Mouse (Mus musculus): Measurements from ENCODE around the gene Zbtb12. TPM values are rescaled to one million over a fixed set of nuclear protein-coding genes. Genes with fewer than 3 reads are reported as not detected.

Zbtb12 gene
- polyA plus RNA-seq, 1 experiment from 2014 or later: 0.99 TPM

DNA sequence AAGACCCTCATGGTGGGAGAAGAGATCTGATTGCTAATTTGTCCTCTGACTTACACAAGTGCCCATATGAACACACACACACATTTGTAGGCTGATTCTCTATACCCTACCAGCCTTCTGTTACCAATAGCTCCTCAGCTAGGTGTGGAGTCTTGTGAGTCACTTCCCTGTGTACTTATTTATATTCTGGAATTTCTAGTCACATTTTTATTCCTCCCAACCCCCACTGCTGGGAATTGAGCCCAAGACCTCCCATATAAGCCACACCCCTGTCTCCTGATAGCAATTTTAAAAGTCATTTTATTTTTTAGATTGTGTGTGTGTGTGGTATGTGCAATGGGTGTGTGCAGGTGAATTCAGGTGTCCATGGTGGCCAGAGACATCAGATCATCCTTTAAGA, 65.1 kb downstream of the Zbtb12 start:
- no peak for TF ChIP-seq CTCF (IDR thresholded peaks at IDR 0.05)
- TF ChIP-seq EP300 (IDR thresholded peaks at IDR 0.05): no peak
- Histone ChIP-seq H3K4me3 (ENCODE audit: low read depth, low read length) (no peak overlapping the region), H3K27me3 (replicated peaks; ENCODE audit: insufficient read depth, low read length) (no peaks in the 10 kb centered on the region), H3K36me3 (ENCODE audit: insufficient read depth, low read length) (no peaks in the 10 kb centered on the region), H3K4me2 (replicated peaks; ENCODE audit: low read depth, low read length) (no peak overlapping the region), H3K4me1 (ENCODE audit: insufficient read depth, low read depth, low read length) (no peaks in the 10 kb centered on the region), H3K9me3 (ENCODE audit: low read length) (no peaks in the 10 kb centered on the region), H3K27ac (ENCODE audit: low read length) (no peak overlapping the region), H3K9ac (replicated peaks; ENCODE audit: low read depth) (no peak overlapping the region)
- ATAC-seq (peak; percentile 44), DNase-seq (ENCODE audit: low spot score) (peak; percentile 51)

Small RNA genes lying within 50 kb of the gene (microRNA-seq; reads per million reads assigned to microRNA genes)
- not detected for gene Mir6970
- 2.7 reads per million, percentile 5 among the genes with 10 or more reads in this experiment for gene Mir6971
- not detected for gene Mir6972

Other genes starting within 250 kb of the Zbtb12 start
- gene Prrt1, start 249.9 kb upstream of the Zbtb12 start, polyA plus RNA-seq (2015; fragmentation: Nextera tagmentation; extraction: Ambion mirVana): 0.27 and 0.29 TPM in 2 replicates
- 12.2 and 14.5 TPM in 2 replicates for gene Fkbpl, start 234.7 kb upstream of the Zbtb12 start, polyA plus RNA-seq (2015; fragmentation: Nextera tagmentation; extraction: Ambion mirVana)
- 42.5 and 47.3 TPM in 2 replicates for gene Atf6b, start 232.3 kb upstream of the Zbtb12 start, polyA plus RNA-seq (2015; fragmentation: Nextera tagmentation; extraction: Ambion mirVana)
- 0.85 and 0.99 TPM in 2 replicates for gene Tnxb, start 208.9 kb upstream of the Zbtb12 start, polyA plus RNA-seq (2015; fragmentation: Nextera tagmentation; extraction: Ambion mirVana)
- 5.1 and 6.5 TPM in 2 replicates for gene C4b, start 135.6 kb upstream of the Zbtb12 start, polyA plus RNA-seq (2015; fragmentation: Nextera tagmentation; extraction: Ambion mirVana)
- not detected in 2 replicates for gene Cyp21a1, start 74.9 kb upstream of the Zbtb12 start, polyA plus RNA-seq (2015; fragmentation: Nextera tagmentation; extraction: Ambion mirVana)
- 34.7 and 37.3 TPM in 2 replicates for gene Stk19, start 42.5 kb upstream of the Zbtb12 start, polyA plus RNA-seq (2015; fragmentation: Nextera tagmentation; extraction: Ambion mirVana)
- gene Dxo, start 42.5 kb upstream of the Zbtb12 start, polyA plus RNA-seq (2015; fragmentation: Nextera tagmentation; extraction: Ambion mirVana): 39.8 and 40.9 TPM in 2 replicates
- 30.6 and 32.1 TPM in 2 replicates for gene Skiv2l, start 29.3 kb upstream of the Zbtb12 start, polyA plus RNA-seq (2015; fragmentation: Nextera tagmentation; extraction: Ambion mirVana)
- 45.0 and 49.0 TPM in 2 replicates for gene Nelfe, start 29.1 kb upstream of the Zbtb12 start, polyA plus RNA-seq (2015; fragmentation: Nextera tagmentation; extraction: Ambion mirVana)
- gene Cfb, start 17.0 kb upstream of the Zbtb12 start, polyA plus RNA-seq (2015; fragmentation: Nextera tagmentation; extraction: Ambion mirVana): 8.1 and 10.6 TPM in 2 replicates
- not detected in 2 replicates for gene Gm20547, start 2.6 kb downstream of the Zbtb12 start, polyA plus RNA-seq (2015; fragmentation: Nextera tagmentation; extraction: Ambion mirVana)
- gene C2, start 18.8 kb downstream of the Zbtb12 start, polyA plus RNA-seq (2015; fragmentation: Nextera tagmentation; extraction: Ambion mirVana): 11.7 and 13.6 TPM in 2 replicates
- gene Ehmt2, start 19.0 kb downstream of the Zbtb12 start, polyA plus RNA-seq (2015; fragmentation: Nextera tagmentation; extraction: Ambion mirVana): 28.7 and 35.6 TPM in 2 replicates
- gene Slc44a4, start 35.0 kb downstream of the Zbtb12 start, polyA plus RNA-seq (2015; fragmentation: Nextera tagmentation; extraction: Ambion mirVana): 7.0 and 7.3 TPM in 2 replicates
- gene Neu1, start 51.8 kb downstream of the Zbtb12 start, polyA plus RNA-seq (2015; fragmentation: Nextera tagmentation; extraction: Ambion mirVana): 31.9 and 34.2 TPM in 2 replicates
- gene Hspa1b, start 79.8 kb downstream of the Zbtb12 start, polyA plus RNA-seq (2015; fragmentation: Nextera tagmentation; extraction: Ambion mirVana): 0.35 and 0.50 TPM in 2 replicates
- gene Gm20481, start 90.4 kb downstream of the Zbtb12 start, polyA plus RNA-seq (2015; fragmentation: Nextera tagmentation; extraction: Ambion mirVana): not detected in 2 replicates
- gene Hspa1a, start 92.7 kb downstream of the Zbtb12 start, polyA plus RNA-seq (2015; fragmentation: Nextera tagmentation; extraction: Ambion mirVana): 8.2 and 11.9 TPM in 2 replicates
- gene Hspa1l, start 93.2 kb downstream of the Zbtb12 start, polyA plus RNA-seq (2015; fragmentation: Nextera tagmentation; extraction: Ambion mirVana): 0.70 and 0.79 TPM in 2 replicates
- gene Lsm2, start 102.4 kb downstream of the Zbtb12 start, polyA plus RNA-seq (2015; fragmentation: Nextera tagmentation; extraction: Ambion mirVana): 47.3 and 55.4 TPM in 2 replicates
- gene Vars, start 121.5 kb downstream of the Zbtb12 start, polyA plus RNA-seq (2015; fragmentation: Nextera tagmentation; extraction: Ambion mirVana): 24.6 and 24.7 TPM in 2 replicates
- 0.30 and 0.36 TPM in 2 replicates for gene Vwa7, start 137.1 kb downstream of the Zbtb12 start, polyA plus RNA-seq (2015; fragmentation: Nextera tagmentation; extraction: Ambion mirVana)
- gene Sapcd1, start 148.5 kb downstream of the Zbtb12 start, polyA plus RNA-seq (2015; fragmentation: Nextera tagmentation; extraction: Ambion mirVana): 1.7 TPM in 2 replicates
- 1.8 and 2.4 TPM in 2 replicates for gene Msh5, start 167.3 kb downstream of the Zbtb12 start, polyA plus RNA-seq (2015; fragmentation: Nextera tagmentation; extraction: Ambion mirVana)
- 343 and 355 TPM in 2 replicates for gene Clic1, start 170.5 kb downstream of the Zbtb12 start, polyA plus RNA-seq (2015; fragmentation: Nextera tagmentation; extraction: Ambion mirVana)
- gene Ddah2, start 179.6 kb downstream of the Zbtb12 start, polyA plus RNA-seq (2015; fragmentation: Nextera tagmentation; extraction: Ambion mirVana): 238 and 247 TPM in 2 replicates
- 3.5 and 4.9 TPM in 2 replicates for gene Ly6g6c, start 185.9 kb downstream of the Zbtb12 start, polyA plus RNA-seq (2015; fragmentation: Nextera tagmentation; extraction: Ambion mirVana)
- 2.1 and 2.3 TPM in 2 replicates for gene Mpig6b, start 186.7 kb downstream of the Zbtb12 start, polyA plus RNA-seq (2015; fragmentation: Nextera tagmentation; extraction: Ambion mirVana)
- gene Ly6g6e, start 197.4 kb downstream of the Zbtb12 start, polyA plus RNA-seq (2015; fragmentation: Nextera tagmentation; extraction: Ambion mirVana): 2.8 and 3.1 TPM in 2 replicates
- gene Ly6g6d, start 198.6 kb downstream of the Zbtb12 start, polyA plus RNA-seq (2015; fragmentation: Nextera tagmentation; extraction: Ambion mirVana): 14.4 and 14.7 TPM in 2 replicates
- gene Ly6g6f, start 206.1 kb downstream of the Zbtb12 start, polyA plus RNA-seq (2015; fragmentation: Nextera tagmentation; extraction: Ambion mirVana): 0.71 and 0.74 TPM in 2 replicates
- gene Abhd16a, start 209.8 kb downstream of the Zbtb12 start, polyA plus RNA-seq (2015; fragmentation: Nextera tagmentation; extraction: Ambion mirVana): 104 and 111 TPM in 2 replicates
- not detected in 2 replicates for gene Ly6g5c, start 228.8 kb downstream of the Zbtb12 start, polyA plus RNA-seq (2015; fragmentation: Nextera tagmentation; extraction: Ambion mirVana)
- 0.60 and 0.69 TPM in 2 replicates for gene Ly6g5b, start 235.9 kb downstream of the Zbtb12 start, polyA plus RNA-seq (2015; fragmentation: Nextera tagmentation; extraction: Ambion mirVana)
- 16.0 and 18.5 TPM in 2 replicates for gene Gpank1, start 242.0 kb downstream of the Zbtb12 start, polyA plus RNA-seq (2015; fragmentation: Nextera tagmentation; extraction: Ambion mirVana)
- 203 and 207 TPM in 2 replicates for gene Csnk2b, start 242.6 kb downstream of the Zbtb12 start, polyA plus RNA-seq (2015; fragmentation: Nextera tagmentation; extraction: Ambion mirVana)
- gene D17H6S53E, start 246.9 kb downstream of the Zbtb12 start, polyA plus RNA-seq (2015; fragmentation: Nextera tagmentation; extraction: Ambion mirVana): 14.4 and 16.3 TPM in 2 replicates